Mouse (Mus musculus) lung, adult 2 months (tissue): ENCODE measurements around the gene Srebf1.

ENCODE experiments used
- CTCF ChIP-seq: fragments of 200-500 bp; IDR thresholded peaks from 2 replicates; pipeline ENCODE4 v1.5.1; 2011; ENCODE audit warnings: mild to moderate bottlenecking, low read length, control low read depth; ENCODE audit not compliant: insufficient read depth
- POLR2A ChIP-seq: fragments of 200-500 bp; IDR thresholded peaks from 2 replicates; pipeline ENCODE4 v1.6.1; 2011; ENCODE audit warnings: low read depth, mild to moderate bottlenecking, control low read depth, low read length, borderline replicate concordance; ENCODE audit errors: extremely low read depth

- TF ChIP-seq CTCF (no peak), POLR2A (no peak)
These were observed 13.0 kb downstream of the Srebf1 start for GRCm38 (mm10) chr11:60209217-60209932.
